Mouse (Mus musculus): ENCODE measurements around the gene Olfr155.

The Olfr155 gene

GRCm38 (mm10) chr4:43891247-43891646, 39.9 kb downstream of the Olfr155 start:
- in situ Hi-C loops (cut with MboI, MseI) = loop anchor here (10.0 kb wide), 1 partner anchor 224 kb away; no protein-coding TSS in a partner anchor

DNA sequence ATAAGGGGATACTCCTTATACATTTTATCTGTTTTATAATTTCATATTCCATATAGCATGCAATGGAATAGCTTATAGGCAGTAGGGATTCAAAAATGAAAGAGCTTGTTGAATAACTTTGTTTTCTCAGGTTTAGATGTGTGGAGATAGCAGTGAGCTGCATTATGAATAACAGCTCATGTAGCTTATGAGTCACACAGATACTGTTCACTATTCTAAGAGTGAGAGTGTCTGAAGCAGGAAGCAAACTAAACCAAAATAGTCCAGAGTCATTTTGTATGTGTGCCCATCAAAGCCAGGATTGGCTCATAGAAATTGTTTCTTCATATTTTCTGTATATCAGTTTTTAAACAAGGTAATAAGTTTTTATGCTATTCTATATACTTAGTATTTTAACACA, 45.8 kb downstream of the Olfr155 start:
- in situ Hi-C loops (cut with MboI, MseI) = loop anchor here (10.0 kb wide), 1 partner anchor 218 kb away; no protein-coding TSS in a partner anchor

GRCm38 (mm10) chr4:43899197-43899596, 47.8 kb downstream of the Olfr155 start:
- in situ Hi-C loops (cut with MboI, MseI) = loop anchor here (10.0 kb wide), 1 partner anchor 216 kb away; no protein-coding TSS in a partner anchor

DNA sequence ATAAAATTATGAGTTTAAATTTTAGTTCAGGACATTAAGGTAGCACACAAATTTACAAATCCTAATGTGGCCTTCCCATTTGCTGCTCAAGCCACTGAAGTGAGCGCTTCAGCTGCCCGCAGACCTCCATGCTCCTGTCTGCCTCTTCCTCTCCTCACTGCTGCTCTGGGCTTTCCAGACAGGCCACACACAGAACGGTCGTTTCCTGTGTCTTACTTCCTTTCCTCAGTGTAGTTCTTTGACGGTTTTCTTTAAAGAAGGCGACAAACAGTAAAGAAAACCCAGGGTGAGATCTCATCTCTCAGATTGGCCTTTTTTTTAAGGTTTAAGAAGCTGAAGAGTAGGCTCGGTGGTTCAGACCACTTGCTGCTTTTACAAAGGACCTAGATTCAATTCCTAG, 52.3 kb downstream of the Olfr155 start:
- in situ Hi-C loops (cut with MboI, MseI) = no loop called here

DNA sequence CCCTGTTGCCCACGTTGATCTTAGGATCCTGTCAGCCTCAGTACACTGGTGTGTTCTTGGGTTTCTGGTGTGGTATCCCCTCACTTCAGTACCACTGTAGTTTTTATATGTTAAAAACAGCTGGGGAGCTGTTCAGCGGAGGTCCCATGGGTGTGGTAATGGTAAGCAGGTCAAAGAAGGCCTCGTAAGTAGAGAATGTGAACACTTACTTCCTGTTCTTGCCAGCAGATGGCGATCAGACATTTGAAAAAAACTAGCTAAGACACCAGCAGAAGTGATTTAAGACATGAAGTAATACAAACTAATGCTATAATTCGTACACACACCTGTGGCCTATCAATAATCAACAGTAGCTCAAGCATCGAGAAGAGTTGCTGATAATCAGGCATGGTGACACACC, 55.1 kb downstream of the Olfr155 start:
- in situ Hi-C loops (cut with MboI, MseI) = no loop called here

Measured in T-helper 1 cell (primary cell).